Mouse (Mus musculus): Measurements from ENCODE around the gene Piezo1. TPM values are rescaled to one million over a fixed set of nuclear protein-coding genes. Genes with fewer than 3 reads are reported as not detected.

Piezo1 gene
- total and polyA plus RNA-seq, 3 experiments, result 21.1 to 59.7 (median 41.6) TPM

DNA sequence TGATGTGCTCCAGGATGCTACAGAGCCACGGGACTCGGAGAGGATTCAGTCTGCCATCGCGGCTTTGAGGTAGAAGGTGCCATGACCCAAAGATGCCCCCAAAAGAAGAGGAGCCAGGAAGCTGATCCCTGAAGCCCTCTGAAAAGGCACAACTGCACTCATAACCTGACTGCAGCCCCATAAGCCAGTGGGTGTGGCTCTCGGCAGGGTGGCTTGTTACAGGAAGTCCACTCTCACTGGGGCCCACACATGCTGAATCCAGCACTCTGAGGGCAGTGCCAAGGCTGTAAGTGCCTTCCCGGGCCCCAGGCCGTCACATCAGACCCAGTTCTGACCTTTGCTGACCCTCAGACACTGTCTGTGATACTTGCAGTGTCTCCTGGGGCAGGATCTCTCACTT lies 38.7 kb downstream of the Piezo1 start:
- in situ Hi-C loops (cut with MboI; ENCODE audit: low pct_ligation_motif_present, low pct_unique_long_range_greater_than_20kb, low sequenced_read_pairs), result no loop called here
- Histone ChIP-seq H3K79me2 (replicated peaks; ENCODE audit: control insufficient read depth, extremely low read depth, insufficient read depth, poor library complexity, severe bottlenecking) (no peaks in the 10 kb centered on the region; the same call in 1 of the 2 replicates), H3K27me3 (replicated peaks) (no peaks in the 10 kb centered on the region), H3K27ac (ENCODE audit: insufficient read depth, low read depth) (no peak overlapping the region), H3K4me3 (replicated peaks in 1 of 3; ENCODE audit: low read depth in 2 of 3, low read length in 2 of 3, poor library complexity in 1 of 3) (no peak overlapping the region), H3K36me3 (replicated peaks in 1 of 2; ENCODE audit: control insufficient read depth in 1 of 2, insufficient read depth in 1 of 2, low read length in 1 of 2) (peaks cover 22 to 92% of the 10 kb centered on the region in 2 experiments), H3K9ac (ENCODE audit: insufficient read depth, low read depth) (no peak overlapping the region), H3K4me2 (ENCODE audit: insufficient read depth, low read depth, poor library complexity, severe bottlenecking) (no peak overlapping the region), H3K9me3 (replicated peaks; ENCODE audit: low read length) (no peaks in the 10 kb centered on the region), H3K4me1 (ENCODE audit: control insufficient read depth in 1 of 2, insufficient read depth in 2 of 2) (peaks cover 5 to 20% of the 10 kb centered on the region in 2 experiments)
- dilution Hi-C loops (cut with MboI; ENCODE audit: extremely low pct_ligation_motif_present, extremely low pct_unique_long_range_greater_than_20kb, low sequenced_read_pairs), result no loop called here
- TF ChIP-seq NELFE (IDR thresholded peaks at IDR 0.05; ENCODE audit: low read depth, low read length) (no peak), BHLHE40 (IDR thresholded peaks at IDR 0.05; ENCODE audit: low read depth, low read length) (no peak), POLR2AphosphoS2 (IDR thresholded peaks at IDR 0.05; ENCODE audit: low read depth, low read length) (no peak), JUND (conservative IDR thresholded peaks at IDR 0.05; ENCODE audit: low read depth, low read length) (no peak), ELF1 (IDR thresholded peaks at IDR 0.05; ENCODE audit: low read depth, low read length) (no peak), UBTF (IDR thresholded peaks at IDR 0.05; ENCODE audit: low read depth, low read length) (no peak), USF2 (conservative IDR thresholded peaks at IDR 0.05; ENCODE audit: low read depth, low read length) (no peak), ZMIZ1 (IDR thresholded peaks at IDR 0.05; ENCODE audit: low read depth, low read length) (no peak), GABPA (IDR thresholded peaks at IDR 0.05; ENCODE audit: insufficient replicate concordance, low read depth, low read length) (no peak), CTCF (conservative IDR thresholded peaks at IDR 0.05 in 1 of 2, IDR thresholded peaks at IDR 0.05 in 1 of 2; ENCODE audit: low read depth in 2 of 2, low read length in 2 of 2) (no peak)
- no peak for DNase-seq (ENCODE audit: extremely low read depth)

DNA sequence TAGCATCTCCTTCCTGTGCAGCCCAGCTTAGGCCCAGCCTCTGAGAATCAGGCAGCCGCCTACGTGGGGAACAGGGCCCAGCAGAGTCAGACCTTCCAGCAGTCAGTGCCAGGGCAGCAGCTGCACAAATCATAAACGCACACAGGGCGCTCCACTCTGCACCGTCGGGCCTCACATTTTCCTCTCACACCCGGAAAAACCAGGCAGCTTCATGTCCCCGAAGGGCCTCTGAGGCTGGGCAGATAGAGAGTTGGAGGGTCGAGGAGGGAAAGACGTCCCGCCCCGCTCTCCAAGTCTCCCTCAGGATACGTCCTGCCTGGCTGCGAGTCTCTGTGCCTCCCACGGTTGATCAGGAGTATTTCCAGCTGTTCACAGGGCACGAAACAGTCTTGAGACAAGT lies 39.6 kb downstream of the Piezo1 start:
- Histone ChIP-seq H3K9ac (ENCODE audit: insufficient read depth, low read depth) (no peak overlapping the region), H3K9me3 (replicated peaks; ENCODE audit: low read length) (no peaks in the 10 kb centered on the region), H3K4me2 (ENCODE audit: insufficient read depth, low read depth, poor library complexity, severe bottlenecking) (no peak overlapping the region), H3K36me3 (replicated peaks in 1 of 2; ENCODE audit: control insufficient read depth in 1 of 2, insufficient read depth in 1 of 2, low read length in 1 of 2) (peaks cover 27 to 90% of the 10 kb centered on the region in 2 experiments), H3K4me3 (replicated peaks in 1 of 3; ENCODE audit: low read depth in 2 of 3, low read length in 2 of 3, poor library complexity in 1 of 3) (no peak overlapping the region), H3K27ac (ENCODE audit: insufficient read depth, low read depth) (no peak overlapping the region), H3K27me3 (replicated peaks) (no peaks in the 10 kb centered on the region), H3K4me1 (ENCODE audit: control insufficient read depth in 1 of 2, insufficient read depth in 2 of 2) (peaks cover 5 to 20% of the 10 kb centered on the region in 2 experiments), H3K79me2 (replicated peaks; ENCODE audit: control insufficient read depth, extremely low read depth, insufficient read depth, poor library complexity, severe bottlenecking) (no peaks in the 10 kb centered on the region)
- no peak for TF ChIP-seq ZKSCAN1 (IDR thresholded peaks at IDR 0.05; ENCODE audit: borderline replicate concordance, low read depth, low read length)
- no peak for TF ChIP-seq PAX5 (IDR thresholded peaks at IDR 0.05; ENCODE audit: low read length)
- TF ChIP-seq POLR2A (IDR thresholded peaks at IDR 0.05; ENCODE audit: low read depth, low read length), result no peak
- TF ChIP-seq CHD1 (IDR thresholded peaks at IDR 0.05; ENCODE audit: low read depth, low read length), result no peak
- no peak for TF ChIP-seq RAD21 (IDR thresholded peaks at IDR 0.05; ENCODE audit: low read depth, low read length)
- TF ChIP-seq GABPA (IDR thresholded peaks at IDR 0.05; ENCODE audit: insufficient replicate concordance, low read depth, low read length), result no peak
- TF ChIP-seq USF2 (conservative IDR thresholded peaks at IDR 0.05; ENCODE audit: low read depth, low read length), result no peak
- TF ChIP-seq MYC (IDR thresholded peaks at IDR 0.05; ENCODE audit: low read depth, low read length), result no peak
- TF ChIP-seq MEF2A (IDR thresholded peaks at IDR 0.05; ENCODE audit: borderline replicate concordance, low read depth, low read length), result no peak
- TF ChIP-seq NRF1 (IDR thresholded peaks at IDR 0.05; ENCODE audit: low read depth, low read length), result no peak
- no peak for TF ChIP-seq MXI1 (IDR thresholded peaks at IDR 0.05; ENCODE audit: low read depth, low read length)
- TF ChIP-seq ZNF384 (IDR thresholded peaks at IDR 0.05; ENCODE audit: low read depth, low read length), result no peak
- no peak for TF ChIP-seq NELFE (IDR thresholded peaks at IDR 0.05; ENCODE audit: low read depth, low read length)
- TF ChIP-seq SMC3 (IDR thresholded peaks at IDR 0.05; ENCODE audit: low read depth, low read length), result no peak
- no peak for TF ChIP-seq CHD2 (IDR thresholded peaks at IDR 0.05; ENCODE audit: low read length)
- TF ChIP-seq CTCF (conservative IDR thresholded peaks at IDR 0.05 in 1 of 2, IDR thresholded peaks at IDR 0.05 in 1 of 2; ENCODE audit: low read depth in 2 of 2, low read length in 2 of 2), result no peak
- no peak for DNase-seq (ENCODE audit: extremely low read depth)
- dilution Hi-C loops (cut with MboI; ENCODE audit: extremely low pct_ligation_motif_present, extremely low pct_unique_long_range_greater_than_20kb, low sequenced_read_pairs) (no loop called here), in situ Hi-C loops (cut with MboI; ENCODE audit: low pct_ligation_motif_present, low pct_unique_long_range_greater_than_20kb, low sequenced_read_pairs) (no loop called here)
